Mouse (Mus musculus): ENCODE results near the gene Kcnk10.

The Kcnk10 gene

GRCm38 (mm10) chr12:98571896-98572680, 6.0 kb downstream of the Kcnk10 start:
- no peak for DNase-seq (ENCODE audit: low read depth, low spot score)

- DNase-seq (ENCODE audit: low read depth, low spot score) = no peak
Measured at GRCm38 (mm10) chr12:98569380-98569779, 8.7 kb downstream of the Kcnk10 start.

GRCm38 (mm10) chr12:98567877-98568276, 10.2 kb downstream of the Kcnk10 start:
- DNase-seq (ENCODE audit: low read depth, low spot score) = no peak

- no peak for DNase-seq (ENCODE audit: low read depth, low spot score)
Measured at GRCm38 (mm10) chr12:98564383-98564782, 13.7 kb downstream of the Kcnk10 start.

GRCm38 (mm10) chr12:98563261-98563660, 14.8 kb downstream of the Kcnk10 start:
- DNase-seq (ENCODE audit: low read depth, low spot score) = no peak

GRCm38 (mm10) chr12:98562341-98562977, 15.7 kb downstream of the Kcnk10 start:
- no peak for DNase-seq (ENCODE audit: low read depth, low spot score)

- no peak for DNase-seq (ENCODE audit: low read depth, low spot score)
Measured at GRCm38 (mm10) chr12:98560038-98560437, 18.1 kb downstream of the Kcnk10 start.

GRCm38 (mm10) chr12:98557013-98557677, 21.0 kb downstream of the Kcnk10 start:
- no peak for DNase-seq (ENCODE audit: low read depth, low spot score)

GRCm38 (mm10) chr12:98549981-98550380, 28.1 kb downstream of the Kcnk10 start:
- peak; percentile 24 for DNase-seq (ENCODE audit: low read depth, low spot score)

GRCm38 (mm10) chr12:98548141-98548540, 30.0 kb downstream of the Kcnk10 start:
- no peak for DNase-seq (ENCODE audit: low read depth, low spot score)

GRCm38 (mm10) chr12:98545875-98546274, 32.2 kb downstream of the Kcnk10 start:
- no peak for DNase-seq (ENCODE audit: low read depth, low spot score)

GRCm38 (mm10) chr12:98545251-98545560, 32.9 kb downstream of the Kcnk10 start:
- peak; percentile 50 for DNase-seq (ENCODE audit: low read depth, low spot score)

GRCm38 (mm10) chr12:98544545-98545250, 33.4 kb downstream of the Kcnk10 start:
- no peak for DNase-seq (ENCODE audit: low read depth, low spot score)

- peak; percentile 31 for DNase-seq (ENCODE audit: low read depth, low spot score)
Measured at GRCm38 (mm10) chr12:98536760-98537159, 41.4 kb downstream of the Kcnk10 start.

GRCm38 (mm10) chr12:98536036-98536435, 42.1 kb downstream of the Kcnk10 start:
- DNase-seq (ENCODE audit: low read depth, low spot score) = peak; percentile 18

- DNase-seq (ENCODE audit: low read depth, low spot score) = no peak
Measured at GRCm38 (mm10) chr12:98535494-98535901, 42.6 kb downstream of the Kcnk10 start.

GRCm38 (mm10) chr12:98528635-98529034, 49.5 kb downstream of the Kcnk10 start:
- no peak for DNase-seq (ENCODE audit: low read depth, low spot score)

GRCm38 (mm10) chr12:98525361-98525760, 52.7 kb downstream of the Kcnk10 start:
- DNase-seq (ENCODE audit: low read depth, low spot score) = no peak

- peak; percentile 13 for DNase-seq (ENCODE audit: low read depth, low spot score)
Measured at GRCm38 (mm10) chr12:98524331-98525311, 53.5 kb downstream of the Kcnk10 start.

GRCm38 (mm10) chr12:98521311-98521710, 56.8 kb downstream of the Kcnk10 start:
- no peak for DNase-seq (ENCODE audit: low read depth, low spot score)

- DNase-seq (ENCODE audit: low read depth, low spot score) = no peak
Measured at GRCm38 (mm10) chr12:98520568-98520931, 57.6 kb downstream of the Kcnk10 start.
